Mouse (Mus musculus): ENCODE measurements around the gene Spint1.

The Spint1 gene

DNA sequence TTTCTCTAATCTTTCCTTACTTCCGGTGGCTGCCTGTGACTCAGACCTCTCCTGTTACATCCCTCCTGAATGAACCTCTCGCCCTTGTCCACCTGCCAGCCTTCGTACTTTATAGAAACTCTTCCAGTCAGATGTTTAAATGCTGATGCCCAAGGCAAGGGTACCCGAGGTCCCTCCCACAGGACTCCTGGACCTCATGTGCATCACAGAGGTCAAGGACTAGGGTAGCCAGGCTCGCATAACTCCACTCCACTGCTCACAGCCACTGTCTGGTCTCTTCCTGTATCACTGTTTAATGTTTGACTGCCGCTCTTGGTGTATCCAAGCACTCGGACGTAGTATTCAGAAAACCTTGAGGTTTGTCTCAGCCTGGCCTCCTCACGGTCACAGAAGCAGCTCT is 5.4 kb downstream of the Spint1 start:
- DNase-seq (ENCODE audit: low spot score in 2 of 2) = no peak

DNA sequence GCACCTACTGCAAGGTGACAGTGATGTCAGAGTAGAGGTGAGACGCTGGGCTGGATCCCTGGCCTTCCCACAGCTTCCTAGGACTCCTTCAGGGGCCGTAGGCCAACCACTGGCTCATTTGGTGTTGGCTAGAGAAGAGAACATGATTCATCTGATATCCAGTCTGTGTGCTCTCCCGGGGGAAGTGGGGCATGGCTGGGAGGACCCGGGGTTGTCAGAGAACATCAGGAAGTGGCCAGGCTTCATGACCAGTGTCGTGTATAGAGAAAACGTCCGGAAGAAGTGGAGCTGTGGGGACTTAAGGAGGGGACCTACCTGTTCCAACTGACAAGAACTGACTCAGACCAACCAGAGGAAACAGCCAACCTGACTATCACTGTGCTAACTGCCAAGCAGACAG is 8.1 kb downstream of the Spint1 start:
- no peak for DNase-seq (ENCODE audit: low spot score in 2 of 2)

GRCm38 (mm10) chr2:119247904-119248303 is 10.7 kb downstream of the Spint1 start:
- no peak for DNase-seq (ENCODE audit: low spot score in 2 of 2)

- no peak for DNase-seq (ENCODE audit: low spot score in 2 of 2)
Observed at GRCm38 (mm10) chr2:119249592-119250061, 12.5 kb downstream of the Spint1 start.

DNA sequence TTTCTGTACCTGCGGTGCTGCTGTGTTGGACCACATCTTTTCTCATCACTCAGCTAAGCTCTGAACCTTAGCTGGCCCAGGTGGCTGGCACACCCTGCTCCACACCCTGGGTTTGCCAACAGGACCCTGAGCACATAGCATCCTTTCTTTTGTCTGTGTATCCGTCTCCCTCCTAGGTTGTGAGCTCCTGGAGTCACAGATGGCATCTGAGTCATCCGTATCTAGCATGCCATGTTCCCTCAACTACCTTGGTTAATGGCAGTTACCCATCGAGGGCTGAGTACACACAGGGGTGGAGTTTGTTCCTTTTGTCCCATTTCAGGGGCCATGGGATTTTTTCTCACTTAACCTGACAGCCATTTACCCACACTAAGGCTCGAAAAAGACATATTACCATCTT is 13.2 kb downstream of the Spint1 start:
- no peak for DNase-seq (ENCODE audit: low spot score in 2 of 2)

DNA sequence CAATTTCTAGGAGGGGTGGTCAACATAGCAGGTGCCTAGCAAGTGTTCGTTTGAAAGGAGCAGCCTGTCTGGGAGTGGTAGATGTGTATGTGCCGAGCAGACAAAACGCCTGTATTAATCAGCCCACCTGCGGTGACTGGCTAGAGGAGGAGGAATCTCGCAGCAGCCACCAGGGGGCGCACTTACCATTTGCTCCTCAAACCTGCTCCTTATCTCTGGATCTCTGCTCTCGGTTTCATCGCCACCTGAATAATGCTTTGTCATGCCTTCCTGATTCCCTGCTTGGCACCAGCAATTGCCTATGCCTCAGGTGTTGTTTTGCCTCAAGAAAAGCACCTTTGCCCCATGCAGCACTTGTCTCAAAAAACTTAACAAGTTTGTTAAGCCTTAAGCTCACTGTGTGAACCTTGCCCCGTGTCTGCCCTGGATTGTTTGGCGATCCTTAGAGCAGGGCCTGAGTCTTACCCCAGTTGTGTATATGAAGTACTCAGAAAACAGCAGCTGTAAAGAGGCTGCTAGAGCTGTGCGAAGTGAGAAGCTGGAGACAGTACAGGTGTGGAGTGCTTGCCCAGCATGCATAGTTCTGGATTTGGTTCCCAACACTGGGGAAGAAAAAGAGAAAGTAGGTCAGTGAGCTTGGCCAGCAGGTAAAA is 13.8 kb downstream of the Spint1 start:
- peak; percentile 78 to 93 for DNase-seq (ENCODE audit: low spot score in 2 of 2)

DNA sequence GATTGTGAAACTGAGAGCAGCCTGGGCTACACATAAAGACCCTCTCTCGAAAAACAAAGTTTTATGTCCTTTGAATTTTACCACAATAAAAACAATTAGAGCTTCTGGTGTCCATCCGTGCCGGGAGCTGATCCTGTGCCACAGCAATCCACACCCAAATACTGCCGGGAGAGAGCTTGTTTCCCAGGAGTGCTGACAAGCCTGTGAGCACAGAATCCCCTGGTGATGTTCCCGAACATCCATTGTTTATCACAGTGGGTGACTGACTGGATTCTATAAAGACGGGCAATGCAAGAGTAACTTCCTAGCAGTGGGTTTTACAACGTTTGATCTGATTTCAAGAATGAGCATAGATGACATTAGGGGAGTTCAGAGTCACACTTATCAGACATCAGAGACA is 17.8 kb downstream of the Spint1 start:
- no peak for DNase-seq (ENCODE audit: low spot score in 2 of 2)

DNA sequence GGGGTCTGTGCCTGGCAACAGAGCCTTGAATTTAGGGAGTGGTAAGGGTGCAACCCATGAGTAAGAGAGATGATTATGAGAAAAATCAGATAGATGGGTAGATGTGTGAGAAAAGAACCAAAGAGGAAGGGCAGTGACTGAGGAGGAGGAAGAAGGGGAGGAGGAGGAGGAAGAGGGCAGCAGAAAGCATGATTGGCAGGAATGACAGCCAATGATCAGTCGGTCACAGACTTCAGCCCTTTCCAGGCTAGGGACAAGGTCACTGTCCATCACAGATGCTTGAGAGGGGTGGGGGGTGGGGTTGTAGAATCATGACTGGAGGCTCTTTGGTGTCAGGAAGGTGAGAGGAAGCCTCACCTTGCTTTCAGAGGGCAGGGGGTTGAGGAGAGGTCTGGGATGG is 23.4 kb downstream of the Spint1 start:
- DNase-seq (ENCODE audit: low spot score in 2 of 2) = no peak

GRCm38 (mm10) chr2:119261326-119261725 is 24.2 kb downstream of the Spint1 start:
- no peak for DNase-seq (ENCODE audit: low spot score in 2 of 2)

GRCm38 (mm10) chr2:119262978-119263377 is 25.8 kb downstream of the Spint1 start:
- DNase-seq (ENCODE audit: low spot score in 2 of 2) = peak in 1 of 2 experiments; percentile 36

GRCm38 (mm10) chr2:119263813-119264212 is 26.7 kb downstream of the Spint1 start:
- DNase-seq (ENCODE audit: low spot score in 2 of 2) = no peak

- DNase-seq (ENCODE audit: low spot score in 2 of 2) = no peak
Observed at GRCm38 (mm10) chr2:119270286-119270642, 33.1 kb downstream of the Spint1 start.

GRCm38 (mm10) chr2:119270643-119271331 is 33.6 kb downstream of the Spint1 start, which contains the start of gene Rhov:
Gene Rhov, minus strand, starts transcription at chr2:119271272.
- peak; percentile 38 to 78 for DNase-seq (ENCODE audit: low spot score in 2 of 2)

GRCm38 (mm10) chr2:119274126-119274525 is 37.0 kb downstream of the Spint1 start:
- no peak for DNase-seq (ENCODE audit: low spot score in 2 of 2)

DNA sequence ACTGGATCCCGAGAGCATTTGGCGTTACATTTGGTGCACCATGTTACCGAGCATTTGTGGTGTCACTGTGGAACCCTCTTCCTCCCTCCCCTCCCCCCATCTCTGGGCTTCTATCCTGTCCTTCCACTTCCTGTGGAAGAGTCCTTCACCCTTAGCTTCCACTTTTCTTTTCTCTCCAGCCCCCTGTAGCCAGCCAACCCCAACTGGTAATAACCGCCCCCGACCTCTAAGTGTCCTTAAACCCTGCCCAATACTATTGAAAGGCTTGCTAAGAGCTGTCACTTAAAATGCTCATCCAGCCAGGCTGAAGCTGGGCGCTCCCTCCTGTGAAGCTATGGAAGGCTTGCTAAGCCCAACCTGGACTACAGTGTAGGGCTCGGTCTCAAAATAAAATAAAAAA is 39.8 kb downstream of the Spint1 start:
- DNase-seq (ENCODE audit: low spot score in 2 of 2) = no peak

- no peak for DNase-seq (ENCODE audit: low spot score in 2 of 2)
Observed at GRCm38 (mm10) chr2:119277810-119278209, 40.6 kb downstream of the Spint1 start.

DNA sequence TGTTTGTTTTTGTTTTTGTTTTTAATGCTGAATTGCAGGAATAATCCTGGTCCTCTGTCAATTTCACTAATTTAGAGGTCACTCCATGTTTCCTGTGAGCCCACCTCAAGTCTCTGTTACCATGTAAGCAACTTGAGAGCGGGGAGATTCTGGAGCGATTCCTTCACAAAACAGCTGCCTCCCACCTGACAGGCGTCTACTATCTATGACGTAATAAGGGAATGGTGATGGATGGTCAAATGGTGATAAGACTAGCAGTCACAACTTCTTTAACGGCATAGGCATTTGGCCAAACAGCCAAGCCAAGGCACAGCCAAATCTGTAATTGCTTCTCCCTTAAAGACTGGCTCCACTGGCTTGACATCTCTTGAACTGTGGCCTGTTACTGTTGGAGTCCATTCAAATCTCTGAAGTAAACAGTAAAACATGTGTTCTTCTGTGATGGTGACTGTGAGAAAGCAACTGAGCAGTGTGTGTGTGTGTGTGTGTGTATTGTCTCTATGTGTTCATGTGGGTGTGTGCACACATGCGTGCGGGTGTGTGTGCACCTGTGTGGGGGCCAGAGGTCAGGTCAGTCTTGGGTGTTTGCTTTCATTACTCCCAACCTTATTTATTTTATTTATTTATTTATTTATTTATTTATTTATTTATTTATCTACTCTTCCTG is 44.9 kb downstream of the Spint1 start:
- DNase-seq (ENCODE audit: low spot score in 2 of 2) = no peak

- DNase-seq (ENCODE audit: low spot score in 2 of 2) = no peak
Observed at GRCm38 (mm10) chr2:119287372-119287771, 50.2 kb downstream of the Spint1 start.

GRCm38 (mm10) chr2:119288270-119288882 is 51.2 kb downstream of the Spint1 start, which contains the start of gene Vps18:
Gene Vps18, plus strand, starts transcription at chr2:119288740.
- DNase-seq (ENCODE audit: low spot score in 2 of 2) = peak; percentile 93 to 99

DNA sequence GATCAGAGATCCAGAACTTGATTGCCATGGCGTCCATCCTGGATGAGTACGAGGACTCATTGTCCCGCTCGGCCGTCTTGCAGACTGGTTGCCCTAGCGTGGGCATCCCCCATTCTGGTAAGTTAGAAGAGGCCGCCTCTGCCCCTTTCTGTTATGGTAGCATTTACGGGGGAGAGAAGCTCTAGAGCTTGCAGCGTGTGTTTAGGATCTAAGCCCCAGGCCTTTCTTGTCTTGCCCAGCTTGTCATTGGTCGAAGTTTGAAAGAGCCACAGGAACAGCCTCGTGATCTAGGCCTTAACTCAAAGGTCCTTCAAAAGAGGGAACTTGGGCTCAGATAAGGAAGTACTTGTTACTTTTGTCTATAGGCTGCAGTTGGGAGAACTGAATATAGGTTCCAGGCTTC is 51.9 kb downstream of the Spint1 start:
- DNase-seq (ENCODE audit: low spot score in 2 of 2) = peak; percentile 47 to 51

- no peak for DNase-seq (ENCODE audit: low spot score in 2 of 2)
Observed at GRCm38 (mm10) chr2:119292281-119292680, 55.1 kb downstream of the Spint1 start.

GRCm38 (mm10) chr2:119292852-119293251 is 55.7 kb downstream of the Spint1 start:
- no peak for DNase-seq (ENCODE audit: low spot score in 2 of 2)
